Mouse (Mus musculus) MEL (cell line): ENCODE results near the gene Rbm28. TPM values are rescaled to one million over a fixed set of nuclear protein-coding genes. Genes with fewer than 3 reads are reported as not detected.
A peak's percentile ranks its signal among the peaks of the same experiment; 100 is the strongest.

Experiments
- DNase-seq: peaks from one replicate; pipeline ENCODE4 v3.0.0; 2011; ENCODE audit warnings: low read depth, low spot score
- H3K27ac ChIP-seq: 2 replicates; pipeline ENCODE4 v1.5.1; 2012; ENCODE audit warnings: low read depth, mild to moderate bottlenecking, control low read depth, low read length, moderate library complexity; ENCODE audit not compliant: control insufficient read depth
- H3K27me3 ChIP-seq, 2 experiments: fragments of 150-350 bp in 1 of 2; sonication (generic) in 1 of 2; 2 replicates each; pipeline ENCODE4 v1.6.1; 2012; ENCODE audit warnings: low read length in 2 of 2, mild to moderate bottlenecking in 2 of 2, improper control_type of control experiment in 1 of 2, moderate library complexity in 1 of 2; ENCODE audit not compliant: insufficient read depth in 2 of 2, control insufficient read depth in 1 of 2
- H3K36me3 ChIP-seq, 2 experiments: 2 replicates each; pipeline ENCODE4 v1.6.1; 2012 to 2014; ENCODE audit warnings: low read length in 2 of 2, improper control_type of control experiment in 1 of 2, inconsistent platforms in 1 of 2, mild to moderate bottlenecking in 1 of 2; ENCODE audit not compliant: insufficient read depth in 2 of 2, control insufficient read depth in 1 of 2
- H3K4me1 ChIP-seq, 2 experiments: fragments of 150-350 bp in 1 of 2; sonication (generic) in 1 of 2; 2 replicates each; pipeline ENCODE4 v1.6.1; 2012; ENCODE audit warnings: low read length in 2 of 2, improper control_type of control experiment in 1 of 2, mild to moderate bottlenecking in 1 of 2; ENCODE audit not compliant: insufficient read depth in 2 of 2, control insufficient read depth in 1 of 2
- H3K4me3 ChIP-seq, 2 experiments: fragments of 150-350 bp in 1 of 2; sonication (generic) in 1 of 2; 2 replicates each; pipeline ENCODE4 v1.5.1; 2012; ENCODE audit warnings: low read depth in 2 of 2, low read length in 2 of 2, mild to moderate bottlenecking in 2 of 2, moderate library complexity in 2 of 2, control low read depth in 1 of 2, improper control_type of control experiment in 1 of 2; ENCODE audit not compliant: control insufficient read depth in 1 of 2, insufficient read depth in 1 of 2
- H3K79me2 ChIP-seq: 2 replicates; pipeline ENCODE4 v1.6.1; 2012; ENCODE audit warnings: mild to moderate bottlenecking, low read length, moderate library complexity; ENCODE audit not compliant: control insufficient read depth, poor library complexity, insufficient read depth
- H3K9ac ChIP-seq: 2 replicates; pipeline ENCODE4 v1.6.1; 2012; ENCODE audit warnings: low read depth, mild to moderate bottlenecking, control low read depth, low read length, moderate library complexity; ENCODE audit not compliant: control insufficient read depth, poor library complexity, severe bottlenecking
- H3K9me3 ChIP-seq: fragments of 150-350 bp; sonication (generic); replicated peaks from 2 replicates; pipeline ENCODE4 v1.6.1; 2012; ENCODE audit warnings: mild to moderate bottlenecking, low read length, improper control_type of control experiment, moderate library complexity; ENCODE audit not compliant: insufficient read depth
- BHLHE40 ChIP-seq: IDR thresholded peaks from 2 replicates; pipeline ENCODE4 v1.6.1; 2012; ENCODE audit warnings: low read depth, mild to moderate bottlenecking, inconsistent platforms, low read length, improper control_type of control experiment, borderline replicate concordance
- CHD2 ChIP-seq: IDR thresholded peaks from 2 replicates; pipeline ENCODE4 v1.6.1; 2011; ENCODE audit warnings: low read length, improper control_type of control experiment
- CTCF ChIP-seq, 3 experiments: IDR thresholded peaks in 2 of 3; conservative IDR thresholded peaks in 1 of 3; 2 replicates each; pipeline ENCODE4 v1.5.1; 2011 to 2012; ENCODE audit warnings: low read length in 3 of 3, low read depth in 2 of 3, mild to moderate bottlenecking in 2 of 3, improper control_type of control experiment in 1 of 3, inconsistent platforms in 1 of 3, mixed read lengths in 1 of 3, moderate library complexity in 1 of 3; ENCODE audit not compliant: control insufficient read depth in 1 of 3, insufficient read depth in 1 of 3, poor library complexity in 1 of 3, severe bottlenecking in 1 of 3
- ELF1 ChIP-seq: IDR thresholded peaks from 2 replicates; pipeline ENCODE4 v1.6.1; 2014; ENCODE audit warnings: low read depth, mild to moderate bottlenecking, inconsistent platforms, low read length, improper control_type of control experiment, moderate library complexity
- EP300 ChIP-seq, 2 experiments: IDR thresholded peaks; 2 replicates each; pipeline ENCODE4 v1.6.1; 2011; ENCODE audit warnings: improper control_type of control experiment in 2 of 2, low read length in 2 of 2, low read depth in 1 of 2, mild to moderate bottlenecking in 1 of 2
- ETS1 ChIP-seq: IDR thresholded peaks from 2 replicates; pipeline ENCODE4 v1.6.1; 2012; ENCODE audit warnings: low read depth, mild to moderate bottlenecking, inconsistent platforms, low read length, improper control_type of control experiment, moderate library complexity
- GATA1 ChIP-seq: IDR thresholded peaks from 2 replicates; pipeline ENCODE4 v1.6.1; 2011; ENCODE audit warnings: low read depth, low read length, improper control_type of control experiment
- HCFC1 ChIP-seq: IDR thresholded peaks from 2 replicates; pipeline ENCODE4 v1.6.1; 2012; ENCODE audit warnings: low read depth, mild to moderate bottlenecking, inconsistent platforms, low read length, improper control_type of control experiment, moderate library complexity
- JUND ChIP-seq: IDR thresholded peaks from 2 replicates; pipeline ENCODE4 v1.6.1; 2011; ENCODE audit warnings: low read depth, mild to moderate bottlenecking, improper control_type of control experiment, low read length
- KAT2A ChIP-seq: conservative IDR thresholded peaks from 2 replicates; pipeline ENCODE4 v1.6.1; 2012; ENCODE audit warnings: low read depth, low read length, improper control_type of control experiment, inconsistent platforms
- MAFK ChIP-seq: IDR thresholded peaks from 2 replicates; pipeline ENCODE4 v1.6.1; 2011; ENCODE audit warnings: low read depth, mild to moderate bottlenecking, low read length, improper control_type of control experiment, borderline replicate concordance
- MAX ChIP-seq: IDR thresholded peaks from 2 replicates; pipeline ENCODE4 v1.6.1; 2011; ENCODE audit warnings: low read length, improper control_type of control experiment
- MEF2A ChIP-seq: IDR thresholded peaks from 2 replicates; pipeline ENCODE4 v1.6.1; 2014; ENCODE audit warnings: low read depth, mild to moderate bottlenecking, inconsistent platforms, low read length, improper control_type of control experiment; ENCODE audit not compliant: poor library complexity, insufficient replicate concordance, severe bottlenecking; ENCODE audit errors: extremely low read depth
- MXI1 ChIP-seq: IDR thresholded peaks from 2 replicates; pipeline ENCODE4 v1.6.1; 2011; ENCODE audit warnings: mild to moderate bottlenecking, low read depth, low read length, improper control_type of control experiment
- MYC ChIP-seq: IDR thresholded peaks from 2 replicates; pipeline ENCODE4 v1.6.1; 2011; ENCODE audit warnings: low read depth, mild to moderate bottlenecking, low read length, improper control_type of control experiment, moderate library complexity
- POLR2A ChIP-seq, 2 experiments: IDR thresholded peaks; 2 replicates each; pipeline ENCODE4 v1.6.1; 2011 to 2012; ENCODE audit warnings: low read length in 2 of 2, mild to moderate bottlenecking in 2 of 2, control low read depth in 1 of 2, improper control_type of control experiment in 1 of 2, low read depth in 1 of 2, moderate library complexity in 1 of 2; ENCODE audit not compliant: control insufficient read depth in 1 of 2, insufficient read depth in 1 of 2, poor library complexity in 1 of 2
- POLR2AphosphoS2 ChIP-seq: IDR thresholded peaks from 2 replicates; pipeline ENCODE4 v1.6.1; 2011; ENCODE audit warnings: low read length, improper control_type of control experiment
- POLR2AphosphoS5 ChIP-seq: IDR thresholded peaks from 2 replicates; pipeline ENCODE4 v1.6.1; 2012; ENCODE audit warnings: low read depth, borderline replicate concordance, mild to moderate bottlenecking, inconsistent platforms, low read length, moderate library complexity, mixed read lengths
- RAD21 ChIP-seq: IDR thresholded peaks from 2 replicates; pipeline ENCODE4 v1.6.1; 2011; ENCODE audit warnings: mild to moderate bottlenecking, low read depth, low read length, improper control_type of control experiment
- RCOR1 ChIP-seq: IDR thresholded peaks from 2 replicates; pipeline ENCODE4 v1.6.1; 2012; ENCODE audit warnings: low read depth, mild to moderate bottlenecking, inconsistent platforms, low read length, improper control_type of control experiment
- SIN3A ChIP-seq: IDR thresholded peaks from 2 replicates; pipeline ENCODE4 v1.6.1; 2012; ENCODE audit warnings: low read length, improper control_type of control experiment, inconsistent platforms
- TAL1 ChIP-seq: IDR thresholded peaks from 2 replicates; pipeline ENCODE4 v1.6.1; 2012; ENCODE audit warnings: mild to moderate bottlenecking, inconsistent platforms, low read length, moderate library complexity, mixed read lengths
- TBP ChIP-seq: IDR thresholded peaks from 2 replicates; pipeline ENCODE4 v1.8.0; 2011; ENCODE audit warnings: low read depth, low read length, improper control_type of control experiment
- UBTF ChIP-seq: IDR thresholded peaks from 2 replicates; pipeline ENCODE4 v1.6.1; 2012; ENCODE audit warnings: low read depth, mild to moderate bottlenecking, inconsistent platforms, low read length, improper control_type of control experiment, moderate library complexity, borderline replicate concordance; ENCODE audit not compliant: insufficient read depth
- USF1 ChIP-seq: IDR thresholded peaks from 2 replicates; pipeline ENCODE4 v1.6.1; 2014; ENCODE audit warnings: low read depth, mild to moderate bottlenecking, inconsistent platforms, low read length, improper control_type of control experiment, moderate library complexity
- ZMIZ1 ChIP-seq: IDR thresholded peaks from 2 replicates; pipeline ENCODE4 v1.6.1; 2012; ENCODE audit warnings: low read depth, mild to moderate bottlenecking, inconsistent platforms, low read length, improper control_type of control experiment, moderate library complexity
- polyA plus RNA-seq, 2 experiments: library from polyadenylated mRNA; stranded (reverse) in 1 of 2; unstranded in 1 of 2; fragments of >175 nt in 1 of 2; fragments of >200 nt in 1 of 2; gene quantifications; 2 replicates each; pipeline versions ENCODE4 v1.2.1 to v1.2.4; 2012; ENCODE audit warnings: low replicate concordance in 2 of 2, low read depth in 1 of 2; ENCODE audit not compliant: insufficient read length in 2 of 2, insufficient read depth in 1 of 2, missing spikeins in 1 of 2
- total RNA-seq: library from RNA; depleted of rRNA; stranded (reverse); fragments of 300-350 nt; gene quantifications from 2 replicates; pipeline ENCODE4 v1.2.3, GENCODE M21; 2012

Gene Rbm28
- total and polyA plus RNA-seq, 3 experiments = 48.2 to 312 (median 91.2) TPM

- no peaks in the 10 kb centered on the region for H3K27me3 ChIP-seq
- no peaks in the 10 kb centered on the region for H3K9me3 ChIP-seq
- H3K79me2 ChIP-seq = no peaks in the 10 kb centered on the region
- no peak for DNase-seq
- H3K4me1 ChIP-seq = no peaks in the 10 kb centered on the region
- no peak overlapping the region for H3K9ac ChIP-seq
- peaks cover 0 to 9% of the 10 kb centered on the region in 2 experiments; a peak in 2 of 4 replicates for H3K36me3 ChIP-seq
- TF ChIP-seq ZMIZ1 (no peak), USF1 (no peak), GATA1 (no peak), JUND (no peak), MAX (no peak), RCOR1 (no peak), CHD2 (no peak), POLR2AphosphoS5 (no peak), UBTF (no peak), POLR2AphosphoS2 (no peak), CTCF (IDR thresholded peaks at IDR 0.05 in 2 of 3, conservative IDR thresholded peaks at IDR 0.05 in 1 of 3; ENCODE audit: control insufficient read depth in 1 of 3, insufficient read depth in 1 of 3, low read depth in 2 of 3, low read length in 3 of 3, poor library complexity in 1 of 3, severe bottlenecking in 1 of 3) (no peak), TAL1 (no peak), MAFK (no peak), HCFC1 (no peak), MYC (no peak), POLR2A (IDR thresholded peaks at IDR 0.05; ENCODE audit: control insufficient read depth in 1 of 2, insufficient read depth in 1 of 2, low read depth in 1 of 2, low read length in 2 of 2, poor library complexity in 1 of 2) (no peak), MXI1 (no peak), TBP (no peak), ELF1 (no peak)
- no peak overlapping the region for H3K27ac ChIP-seq
- H3K4me3 ChIP-seq = no peak overlapping the region
These were observed 19.8 kb downstream of the Rbm28 start for GRCm38 (mm10) chr6:29144971-29145370.

DNA sequence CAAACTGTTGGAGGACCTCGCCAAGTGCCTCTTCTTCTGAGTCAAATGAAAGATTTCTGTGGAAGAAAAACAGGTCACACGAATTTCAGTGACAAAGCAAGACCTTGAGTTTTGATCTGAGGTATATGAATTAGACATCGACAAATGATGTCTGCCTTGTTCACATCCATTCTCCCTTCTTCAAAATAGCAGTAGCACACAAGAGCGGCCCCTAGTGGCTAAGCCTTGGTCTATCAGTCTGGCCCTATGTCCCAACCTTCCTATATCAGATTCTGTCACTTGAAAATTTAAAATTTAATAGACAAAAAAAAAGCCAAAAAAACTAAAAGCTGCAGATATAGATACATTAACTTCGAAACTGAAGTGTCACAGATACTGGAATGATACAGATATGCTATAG lies 21.2 kb downstream of the Rbm28 start:
- Histone ChIP-seq H3K36me3 (peaks cover 0 to 12% of the 10 kb centered on the region in 2 experiments; a peak in 2 of 4 replicates), H3K27ac (no peak overlapping the region), H3K4me3 (no peak overlapping the region), H3K9me3 (no peaks in the 10 kb centered on the region), H3K9ac (no peak overlapping the region), H3K4me1 (no peaks in the 10 kb centered on the region), H3K79me2 (no peaks in the 10 kb centered on the region), H3K27me3 (no peaks in the 10 kb centered on the region)
- TF ChIP-seq TAL1 (no peak), CTCF (IDR thresholded peaks at IDR 0.05 in 2 of 3, conservative IDR thresholded peaks at IDR 0.05 in 1 of 3; ENCODE audit: control insufficient read depth in 1 of 3, insufficient read depth in 1 of 3, low read depth in 2 of 3, low read length in 3 of 3, poor library complexity in 1 of 3, severe bottlenecking in 1 of 3) (peak; percentile 72 to 83 (median 77)), RAD21 (peak; percentile 37), MEF2A (no peak), POLR2A (IDR thresholded peaks at IDR 0.05; ENCODE audit: control insufficient read depth in 1 of 2, insufficient read depth in 1 of 2, low read depth in 1 of 2, low read length in 2 of 2, poor library complexity in 1 of 2) (no peak), MAX (no peak), KAT2A (no peak), SIN3A (no peak), EP300 (IDR thresholded peaks at IDR 0.05; ENCODE audit: low read depth in 1 of 2, low read length in 2 of 2) (no peak), USF1 (no peak), BHLHE40 (no peak), MXI1 (no peak), ETS1 (no peak)
- DNase-seq = peak; percentile 72
